Comparison of ENCODE assay signal across 8 mouse cellular contexts in genomic region chr1:180547751-180548669, GRCm38 (mm10). TPM values are rescaled to one million over a fixed set of nuclear protein-coding genes. Genes with fewer than 3 reads are reported as not detected.
DNase-seq lines count a peak whose midpoint lies in the region; ATAC-seq and TF ChIP-seq lines count a peak whose summit lies in the region.
"Had no signal": no experiment of that assay in that cellular context is flagged by ENCODE, and none has a peak within 500 bp of the region (broad histone marks: within the 10 kb centered on the region; RNA-seq: fewer than 3 reads in every experiment).

No protein-coding gene starts in this region.

- no peak overlapping the region for H3K9ac ChIP-seq in ES-Bruce4 (ENCODE audit: low read depth, poor library complexity, severe bottlenecking)
- H3K9ac ChIP-seq in heart, embryonic 13.5 days = peak overlapping the region; percentile 52
- 0 out of 2 replicates have a peak overlapping the region, but pooled peaks have one; percentile 3 for H3K9ac ChIP-seq in midbrain, embryonic 15.5 days

- peaks cover 13% of the 10 kb centered on the region for H3K4me1 ChIP-seq in ES-Bruce4 (ENCODE audit: control insufficient read depth, insufficient read depth, low read length)
- peaks cover 19% of the 10 kb centered on the region for H3K4me1 ChIP-seq in heart, embryonic 13.5 days
- H3K4me1 ChIP-seq in midbrain, embryonic 15.5 days = peaks cover 17% of the 10 kb centered on the region

- H3K4me3 ChIP-seq in ES-Bruce4 (ENCODE audit: low read depth, low read length) = peak overlapping the region; percentile 2; the same call in 1 of the 2 replicates
- peak overlapping the region; percentile 33 for H3K4me3 ChIP-seq in heart, embryonic 13.5 days
- H3K4me3 ChIP-seq in midbrain, embryonic 15.5 days = 0 out of 2 replicates have a peak overlapping the region, but pooled peaks have one; percentile 2
- H3K4me3 ChIP-seq: myocyte had no signal

- peak; percentile 35 for DNase-seq in adrenal gland, postnatal 25 days
- DNase-seq in kidney, postnatal 25 days = peak; percentile 41 to 79
- DNase-seq in right cerebral cortex, postnatal 4 days = no peak
- DNase-seq in ovary, postnatal 10 days (ENCODE audit: low spot score) = no peak

- peak overlapping the region; percentile 63 for H3K4me2 ChIP-seq in heart, embryonic 13.5 days
- peak overlapping the region; percentile 41 for H3K4me2 ChIP-seq in midbrain, embryonic 15.5 days

- H3K27me3 ChIP-seq in ES-Bruce4 (ENCODE audit: control insufficient read depth, insufficient read depth, low read length, poor library complexity, severe bottlenecking) = no peaks in the 10 kb centered on the region
- H3K27me3 ChIP-seq in heart, embryonic 13.5 days (replicated peaks) = peaks cover 74% of the 10 kb centered on the region
- H3K27me3 ChIP-seq in midbrain, embryonic 15.5 days (replicated peaks) = no peaks in the 10 kb centered on the region

- no peak for TF ChIP-seq CTCF in ES-Bruce4 (IDR thresholded peaks at IDR 0.05; ENCODE audit: low read depth, low read length)

- under 1% methylated on average over 16 of the region's 16 CpGs for WGBS in heart, embryonic 13.5 days
- WGBS in midbrain, embryonic 15.5 days = 3% methylated on average over 16 of the region's 16 CpGs

- no peak for TF ChIP-seq POLR2A in ES-Bruce4 (IDR thresholded peaks at IDR 0.05; ENCODE audit: insufficient read depth, low read length)

- 0 out of 2 replicates have a peak overlapping the region, but pooled peaks have one; percentile 38 for H3K27ac ChIP-seq in ES-Bruce4 (ENCODE audit: insufficient read depth, low read length)
- no peak overlapping the region for H3K27ac ChIP-seq in heart, embryonic 13.5 days (replicated peaks)
- H3K27ac ChIP-seq in midbrain, embryonic 15.5 days = 0 out of 2 replicates have a peak overlapping the region, but pooled peaks have one; percentile 18

- no peak for ATAC-seq in heart, embryonic 13.5 days (ENCODE audit: extremely low read depth, insufficient number of reproducible peaks, low FRiP score, low TSS enrichment)
- peak; percentile 81 for ATAC-seq in midbrain, embryonic 15.5 days (replicated peaks)

- TF ChIP-seq EP300 in ES-Bruce4 (IDR thresholded peaks at IDR 0.05; ENCODE audit: insufficient read depth, low read depth, low read length) = 0 out of 2 replicates have a peak, but pooled peaks have one; percentile 47

- no peaks in the 10 kb centered on the region for H3K9me3 ChIP-seq in ES-Bruce4 (replicated peaks; ENCODE audit: control insufficient read depth, insufficient read depth, low read length, poor library complexity, severe bottlenecking)
- H3K9me3 ChIP-seq in heart, embryonic 13.5 days = no peaks in the 10 kb centered on the region
- no peaks in the 10 kb centered on the region for H3K9me3 ChIP-seq in midbrain, embryonic 15.5 days

- no peaks in the 10 kb centered on the region for H3K36me3 ChIP-seq in ES-Bruce4 (ENCODE audit: control insufficient read depth, insufficient read depth, low read length, poor library complexity, severe bottlenecking)
- no peaks in the 10 kb centered on the region for H3K36me3 ChIP-seq in heart, embryonic 13.5 days
- H3K36me3 ChIP-seq in midbrain, embryonic 15.5 days (replicated peaks) = no peaks in the 10 kb centered on the region

RNA-seq across cellular contexts. Expression of gene Parp1, which starts 20.7 kb away (rescaled TPM):
- polyA plus RNA-seq in ES-Bruce4 (2011; ENCODE audit: insufficient read depth, insufficient read length, low read depth, missing spikeins) = 307 and 318 TPM in 2 replicates
- total RNA-seq in adrenal gland, postnatal 25 days (2021) = 92.2 and 114 TPM in 2 replicates
- polyA plus RNA-seq in heart, embryonic 13.5 days (2015; fragmentation: Nextera tagmentation; extraction: Ambion mirVana) = 85.0 and 85.4 TPM in 2 replicates
- polyA plus RNA-seq in midbrain, embryonic 15.5 days (2015; fragmentation: Nextera tagmentation; extraction: Ambion mirVana) = 95.9 and 96.2 TPM in 2 replicates

Comparison
In these comparisons a context has a peak if more than half of its experiments do, and no peak if none do; other contexts are left out.
1. DNase-seq: peak in adrenal gland, postnatal 25 days (single experiment) and kidney, postnatal 25 days (2 of 2); none in right cerebral cortex, postnatal 4 days (single experiment) and ovary, postnatal 10 days (single experiment).
2. Peak in every context shown above with its lines, with median percentiles within 50 percentile points of each other: H3K4me3 ChIP-seq.